Mouse (Mus musculus): ENCODE results near the gene C1qtnf2. TPM values are rescaled to one million over a fixed set of nuclear protein-coding genes. Genes with fewer than 3 reads are reported as not detected.

Gene C1qtnf2
- 1 to 10 TPM in 1 of 26 experiments, not detected in 25; 2.6 TPM for total RNA-seq (2018; cell fraction: chromatin; rRNA removed)
- total RNA-seq (2018; cell fraction: cytosol; rRNA removed): not detected
- total RNA-seq (2018; cell fraction: nucleus; rRNA removed): not detected
- not detected in 3 replicates for polyA plus RNA-seq (2018)

DNA sequence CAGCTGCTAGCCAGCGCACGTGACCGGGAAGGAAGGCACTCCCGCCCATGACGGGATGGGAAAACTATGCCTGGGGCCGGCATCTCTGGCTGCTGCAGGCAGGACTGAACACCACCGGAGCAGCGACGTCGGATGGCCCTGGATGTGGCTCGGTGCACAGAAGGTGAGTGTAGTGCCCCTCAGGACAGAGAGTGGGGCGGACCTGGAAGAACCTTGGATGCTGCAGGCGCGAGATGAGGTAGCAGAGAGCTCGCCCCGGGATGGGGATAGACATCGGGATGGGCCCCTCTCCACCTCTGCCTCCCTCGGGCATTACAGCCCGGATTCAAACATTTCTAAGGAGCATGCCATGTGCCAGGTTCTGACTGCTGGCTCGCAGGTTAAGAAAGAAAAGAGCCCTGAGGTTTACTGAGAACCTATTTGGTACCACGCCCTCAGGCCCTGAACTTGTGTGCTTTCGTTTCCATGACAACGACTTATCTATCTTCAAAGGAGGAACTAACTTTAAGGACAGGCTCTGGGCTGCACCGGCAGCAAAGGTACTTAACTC is at the start of gene C1qtnf2:
TSS of gene C1qtnf2 (plus strand) at position 52 of the 550 bp plus-strand sequence.
- Histone ChIP-seq H3K36me3 (ENCODE audit: inconsistent target) (no peaks in the 10 kb centered on the region), H3K4me3 (ENCODE audit: inconsistent target) (no peak within 1 kb of the TSS), H3K79me2 (ENCODE audit: inconsistent target) (no peaks in the 10 kb centered on the region), H3K27ac (no peak within 1 kb of the TSS)
- WGBS (ENCODE audit: missing documents): 11% methylated on average over 24 of the region's 24 CpGs

DNA sequence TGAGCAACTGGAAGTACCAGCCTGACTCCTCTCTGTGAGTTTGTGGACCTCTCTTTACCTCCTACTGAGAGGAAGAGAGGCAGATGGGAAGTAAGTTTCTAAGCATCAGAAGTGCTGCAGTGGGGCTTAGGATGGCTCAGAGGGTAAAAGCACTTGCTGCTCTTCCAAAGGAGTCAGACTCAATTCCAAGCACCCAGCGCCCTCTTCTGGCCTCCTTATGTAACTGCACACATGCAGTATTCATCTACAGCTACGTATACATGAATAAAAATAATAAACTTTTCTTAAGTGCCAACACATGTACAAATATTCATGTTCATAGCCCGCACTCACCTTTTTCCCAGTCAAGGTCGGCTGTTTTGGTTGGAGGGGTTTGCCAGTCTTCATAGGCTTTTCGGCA is 49.7 kb upstream of the C1qtnf2 start:
- Histone ChIP-seq H3K36me3 (ENCODE audit: inconsistent target) (peaks cover 37% of the 10 kb centered on the region), H3K79me2 (ENCODE audit: inconsistent target) (peaks cover 8% of the 10 kb centered on the region; the same call in 1 of the 2 replicates), H3K4me3 (ENCODE audit: inconsistent target) (no peak overlapping the region), H3K27ac (no peak overlapping the region)
- WGBS (ENCODE audit: missing documents): 83% methylated on average over 5 of the region's 5 CpGs

- no peak overlapping the region for H3K27ac ChIP-seq
- peak overlapping the region; percentile 50 for H3K4me3 ChIP-seq (ENCODE audit: inconsistent target)
- 94% methylated on average over 9 of the region's 9 CpGs for WGBS (ENCODE audit: missing documents)
- H3K36me3 ChIP-seq (ENCODE audit: inconsistent target): peaks cover 33% of the 10 kb centered on the region
- H3K79me2 ChIP-seq (ENCODE audit: inconsistent target): peaks cover 8% of the 10 kb centered on the region; the same call in 1 of the 2 replicates
Observed at GRCm38 (mm10) chr11:43425166-43425709, 48.8 kb upstream of the C1qtnf2 start.

DNA sequence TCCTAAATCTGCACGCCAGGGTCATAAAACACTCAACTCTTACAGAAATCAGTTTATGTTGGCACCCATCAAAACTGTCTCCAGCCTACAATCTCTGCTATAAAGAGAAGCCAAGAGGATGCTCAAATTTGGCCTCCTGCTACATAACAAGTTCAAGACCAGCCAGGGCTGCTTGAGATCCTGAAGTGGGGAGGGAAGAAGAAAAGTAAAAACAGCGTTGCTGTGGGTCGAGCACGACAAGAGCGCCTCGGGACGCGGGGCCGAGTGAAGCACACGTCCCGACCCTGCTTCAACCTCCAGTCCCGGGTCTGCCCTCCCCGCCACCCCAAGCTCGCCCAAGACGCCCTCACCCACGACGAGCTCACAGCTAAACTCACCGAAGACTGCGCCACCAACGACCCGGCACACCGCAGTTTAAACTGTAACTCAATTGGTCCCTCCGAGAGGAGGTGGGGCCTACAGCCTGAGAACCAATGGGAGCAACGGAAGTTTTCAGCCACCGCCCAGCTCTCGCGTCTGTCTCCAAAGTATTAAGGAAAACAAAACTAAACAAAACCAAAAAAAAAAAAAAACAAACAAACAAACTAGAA is 48.2 kb upstream of the C1qtnf2 start, which contains the start of gene Pttg1:
TSS of gene Pttg1 (minus strand) at position 428 of the 590 bp plus-strand sequence.
- H3K4me3 ChIP-seq (ENCODE audit: inconsistent target): peak within 1 kb of the TSS; percentile 50
- peaks cover 31% of the 10 kb centered on the region for H3K36me3 ChIP-seq (ENCODE audit: inconsistent target)
- H3K79me2 ChIP-seq (ENCODE audit: inconsistent target): peaks cover 8% of the 10 kb centered on the region; the same call in 1 of the 2 replicates
- WGBS (ENCODE audit: missing documents): 10% methylated on average over 26 of the region's 27 CpGs
- H3K27ac ChIP-seq: peak within 1 kb of the TSS; percentile 54

DNA sequence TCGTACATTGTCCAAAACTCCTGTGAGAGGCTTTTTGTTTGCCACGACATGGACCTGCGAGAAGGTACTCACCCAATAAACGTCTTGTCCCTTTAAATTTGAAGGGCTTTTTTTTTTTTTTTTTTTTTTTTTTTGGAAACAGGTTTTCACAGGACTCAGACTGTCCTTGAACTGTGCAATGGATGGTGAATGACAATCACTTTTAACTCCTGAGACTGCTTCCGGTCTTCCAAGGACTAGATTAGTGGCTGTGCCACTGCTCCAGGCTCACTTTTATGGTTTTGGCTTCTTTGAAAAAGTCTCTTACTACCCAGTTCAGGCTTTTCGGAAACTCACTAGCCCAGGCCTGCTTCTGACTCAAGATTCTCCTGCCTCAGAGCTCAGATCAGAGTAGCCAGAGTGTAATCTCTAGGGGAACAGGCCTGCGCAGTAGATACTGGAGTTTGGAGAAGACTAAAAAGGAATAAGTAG is 47.6 kb upstream of the C1qtnf2 start:
- 30% methylated on average over 7 of the region's 7 CpGs for WGBS (ENCODE audit: missing documents)
- Histone ChIP-seq H3K36me3 (ENCODE audit: inconsistent target) (peaks cover 28% of the 10 kb centered on the region), H3K27ac (peak overlapping the region; percentile 54), H3K79me2 (ENCODE audit: inconsistent target) (peaks cover 8% of the 10 kb centered on the region; the same call in 1 of the 2 replicates), H3K4me3 (ENCODE audit: inconsistent target) (peak overlapping the region; percentile 50)

GRCm38 (mm10) chr11:43433254-43434023 is 40.6 kb upstream of the C1qtnf2 start, which contains the start of gene Slu7:
Gene Slu7, plus strand, starts transcription at chr11:43433744.
- Histone ChIP-seq H3K27ac (peak within 1 kb of the TSS; percentile 42), H3K4me3 (ENCODE audit: inconsistent target) (peak within 1 kb of the TSS; percentile 87), H3K79me2 (ENCODE audit: inconsistent target) (peaks cover 37% of the 10 kb centered on the region), H3K36me3 (ENCODE audit: inconsistent target) (peaks cover 18% of the 10 kb centered on the region; the same call in 1 of the 2 replicates)
- WGBS (ENCODE audit: missing documents): 2% methylated on average over 26 of the region's 38 CpGs

DNA sequence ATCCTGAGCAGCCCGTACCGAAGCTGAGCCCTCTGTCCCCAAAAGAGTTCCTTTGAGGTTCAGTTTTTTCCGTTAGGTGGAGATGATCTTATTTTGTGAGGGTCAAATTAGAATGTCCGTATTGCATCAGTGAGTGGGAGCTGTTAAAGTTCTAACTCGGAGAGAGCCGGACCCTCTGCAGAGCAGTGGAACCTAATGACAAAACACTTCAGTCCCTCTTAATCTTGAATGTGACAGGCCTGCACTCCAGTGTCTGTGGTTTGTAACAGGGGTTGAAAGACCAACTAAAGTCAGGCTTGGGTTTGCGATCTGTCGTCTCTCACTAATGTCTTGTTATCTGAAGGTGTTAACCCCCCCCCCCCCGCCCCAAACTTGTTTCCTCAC is 40.1 kb upstream of the C1qtnf2 start:
- Histone ChIP-seq H3K4me3 (ENCODE audit: inconsistent target) (peak overlapping the region; percentile 87), H3K36me3 (ENCODE audit: inconsistent target) (peaks cover 24% of the 10 kb centered on the region; the same call in 1 of the 2 replicates), H3K79me2 (ENCODE audit: inconsistent target) (peaks cover 37% of the 10 kb centered on the region), H3K27ac (peak overlapping the region; percentile 42)
- WGBS (ENCODE audit: missing documents): 1% methylated on average over 9 of the region's 9 CpGs

- Histone ChIP-seq H3K36me3 (ENCODE audit: inconsistent target) (peaks cover 94% of the 10 kb centered on the region), H3K4me3 (ENCODE audit: inconsistent target) (no peak overlapping the region), H3K27ac (no peak overlapping the region), H3K79me2 (ENCODE audit: inconsistent target) (peaks cover 11% of the 10 kb centered on the region)
- WGBS (ENCODE audit: missing documents): 94% methylated on average over 10 of the region's 10 CpGs
Observed at GRCm38 (mm10) chr11:43441121-43441520, 33.0 kb upstream of the C1qtnf2 start.

- 93% methylated on average over 13 of the region's 13 CpGs for WGBS (ENCODE audit: missing documents)
- Histone ChIP-seq H3K36me3 (ENCODE audit: inconsistent target) (peaks cover 89% of the 10 kb centered on the region), H3K27ac (no peak overlapping the region), H3K79me2 (ENCODE audit: inconsistent target) (no peaks in the 10 kb centered on the region), H3K4me3 (ENCODE audit: inconsistent target) (no peak overlapping the region)
Observed at GRCm38 (mm10) chr11:43443183-43443582, 30.9 kb upstream of the C1qtnf2 start.

DNA sequence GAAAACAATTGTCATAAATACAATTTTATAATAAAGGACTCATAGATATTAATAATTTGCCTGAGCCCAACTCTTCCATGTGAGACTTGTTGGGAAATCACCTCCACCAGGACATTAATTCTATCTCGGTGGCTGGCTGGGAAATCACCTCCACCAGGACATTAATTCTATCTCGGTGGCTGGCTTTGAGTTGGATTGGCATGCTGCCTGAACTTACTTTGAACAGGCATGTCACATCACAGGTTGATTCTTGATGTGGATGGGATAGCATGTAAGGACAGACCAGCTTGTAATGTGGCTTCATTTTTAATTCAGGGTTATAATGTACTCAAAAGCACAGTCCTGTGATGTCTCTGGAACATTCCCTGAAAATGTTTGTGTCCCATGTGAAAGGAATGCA is 24.2 kb upstream of the C1qtnf2 start:
- Histone ChIP-seq H3K4me3 (ENCODE audit: inconsistent target) (no peak overlapping the region), H3K36me3 (ENCODE audit: inconsistent target) (peaks cover 23% of the 10 kb centered on the region), H3K79me2 (ENCODE audit: inconsistent target) (no peaks in the 10 kb centered on the region), H3K27ac (no peak overlapping the region)
- 94% methylated on average over 2 of the region's 2 CpGs for WGBS (ENCODE audit: missing documents)

DNA sequence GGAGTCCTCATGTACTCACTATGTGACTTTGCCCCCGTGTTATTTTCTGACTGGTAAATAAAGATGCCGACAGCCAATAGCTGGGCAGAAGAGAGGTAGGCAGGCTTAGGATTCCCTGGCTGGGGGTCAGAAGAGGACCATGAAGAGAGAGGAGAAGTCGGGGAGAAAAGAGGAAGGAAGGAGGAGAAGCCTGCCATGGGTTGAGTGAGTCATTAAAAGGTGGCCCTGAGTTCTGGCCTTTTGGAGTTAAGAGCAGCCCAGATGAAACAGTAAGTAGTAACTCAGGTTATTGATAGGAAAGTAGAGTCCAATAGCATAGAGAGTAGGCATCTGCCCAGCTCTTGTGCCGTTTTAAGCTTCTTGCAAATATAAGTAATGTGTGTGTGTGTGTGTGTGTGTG is 22.8 kb upstream of the C1qtnf2 start:
- peaks cover 8% of the 10 kb centered on the region; the same call in 1 of the 2 replicates for H3K36me3 ChIP-seq (ENCODE audit: inconsistent target)
- WGBS (ENCODE audit: missing documents): 34% methylated on average over 4 of the region's 4 CpGs
- H3K79me2 ChIP-seq (ENCODE audit: inconsistent target): no peaks in the 10 kb centered on the region
- no peak overlapping the region for H3K27ac ChIP-seq
- H3K4me3 ChIP-seq (ENCODE audit: inconsistent target): no peak overlapping the region

- WGBS (ENCODE audit: missing documents): 74% methylated on average over 2 of the region's 2 CpGs
- H3K27ac ChIP-seq: no peak overlapping the region
Observed at GRCm38 (mm10) chr11:43452266-43452665, 21.8 kb upstream of the C1qtnf2 start.

DNA sequence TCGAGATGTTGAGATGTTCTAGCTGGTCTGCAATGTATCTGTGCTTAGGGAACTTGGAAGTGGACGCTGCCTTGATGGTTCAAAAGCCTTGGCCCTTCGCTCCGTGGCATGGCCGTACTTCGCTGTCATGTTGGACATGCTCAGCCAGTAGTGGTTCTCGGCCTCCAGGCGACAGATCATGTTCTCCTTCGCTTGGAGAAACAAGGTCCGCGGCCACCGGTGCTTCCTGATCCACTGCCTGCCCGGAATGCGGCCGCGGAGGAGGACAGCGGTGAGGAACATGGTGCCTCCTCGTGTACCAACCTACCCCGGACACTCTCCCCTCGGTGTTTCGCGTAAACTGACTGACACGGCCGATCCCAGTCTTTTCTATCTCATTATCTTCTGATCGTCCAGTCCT is 10.9 kb upstream of the C1qtnf2 start:
- Histone ChIP-seq H3K79me2 (ENCODE audit: inconsistent target) (no peaks in the 10 kb centered on the region), H3K36me3 (ENCODE audit: inconsistent target) (no peaks in the 10 kb centered on the region), H3K4me3 (ENCODE audit: inconsistent target) (no peak overlapping the region), H3K27ac (no peak overlapping the region)
- WGBS (ENCODE audit: missing documents): 94% methylated on average over 22 of the region's 25 CpGs

More at GRCm38 (mm10) chr11:43452266-43452665, 21.8 kb upstream of the C1qtnf2 start:
- H3K79me2 ChIP-seq (ENCODE audit: inconsistent target): no peaks in the 10 kb centered on the region
- no peaks in the 10 kb centered on the region for H3K36me3 ChIP-seq (ENCODE audit: inconsistent target)
- H3K4me3 ChIP-seq (ENCODE audit: inconsistent target): no peak overlapping the region

- 20% methylated on average over 5 of the region's 5 CpGs for WGBS (ENCODE audit: missing documents)
- H3K36me3 ChIP-seq (ENCODE audit: inconsistent target): no peaks in the 10 kb centered on the region
- no peak overlapping the region for H3K27ac ChIP-seq
- H3K4me3 ChIP-seq (ENCODE audit: inconsistent target): no peak overlapping the region
- H3K79me2 ChIP-seq (ENCODE audit: inconsistent target): no peaks in the 10 kb centered on the region
Observed at GRCm38 (mm10) chr11:43470118-43470517, 4.0 kb upstream of the C1qtnf2 start.
